Mouse (Mus musculus): ENCODE measurements around the gene Ankrd44. TPM values are rescaled to one million over a fixed set of nuclear protein-coding genes. Genes with fewer than 3 reads are reported as not detected.

Gene Ankrd44
- total and polyA plus RNA-seq, 3 experiments = 12.7 to 23.0 (median 19.8) TPM

DNA sequence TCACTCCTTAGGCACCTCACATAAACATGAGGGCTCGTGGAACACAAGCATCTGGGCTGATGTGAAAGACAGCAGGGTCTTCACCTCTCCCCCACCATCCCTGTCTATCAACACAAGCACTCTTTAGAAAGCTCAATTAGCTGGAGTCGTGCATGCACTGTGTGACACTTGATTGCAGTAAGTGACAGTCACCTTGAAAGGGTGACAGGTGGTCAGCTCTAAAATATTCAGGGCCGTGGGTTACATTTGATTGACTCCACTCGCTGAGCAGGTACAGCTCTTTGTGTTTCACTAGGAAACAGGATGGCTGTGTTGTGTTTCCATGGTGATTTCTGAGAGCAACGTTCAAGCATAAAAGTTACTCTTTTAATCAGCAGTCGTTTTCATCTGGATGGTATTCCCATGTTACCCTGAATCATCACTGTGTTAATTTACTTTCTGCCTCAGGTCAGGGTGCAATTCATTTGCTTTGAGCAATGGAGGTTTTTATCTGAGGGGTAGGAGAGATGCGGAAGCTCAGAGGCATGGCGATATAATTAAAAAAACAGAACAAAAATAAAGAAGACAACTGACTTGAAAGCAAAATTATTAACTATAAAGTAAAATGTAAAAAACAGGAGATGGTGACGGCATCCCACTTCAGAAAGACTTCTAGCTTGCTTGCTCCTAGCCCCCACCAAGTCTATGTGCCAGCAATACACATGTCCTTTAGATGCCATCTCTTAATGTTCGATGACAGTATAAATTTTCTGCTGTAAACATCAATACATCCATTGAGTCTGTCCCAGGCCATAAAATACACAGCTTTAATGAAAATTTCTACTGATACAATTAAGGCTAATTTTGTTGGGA lies 218.9 kb downstream of the Ankrd44 start:
- in situ Hi-C loops (cut with MboI; ENCODE audit: low pct_ligation_motif_present, low pct_unique_long_range_greater_than_20kb, low sequenced_read_pairs) (no loop called here), dilution Hi-C loops (cut with MboI; ENCODE audit: extremely low pct_ligation_motif_present, extremely low pct_unique_long_range_greater_than_20kb, low sequenced_read_pairs) (no loop called here)
- Histone ChIP-seq H3K79me2 (replicated peaks; ENCODE audit: control insufficient read depth, extremely low read depth, insufficient read depth, poor library complexity, severe bottlenecking) (no peaks in the 10 kb centered on the region), H3K27me3 (replicated peaks) (no peaks in the 10 kb centered on the region), H3K4me2 (ENCODE audit: insufficient read depth, low read depth, poor library complexity, severe bottlenecking) (no peak overlapping the region), H3K9me3 (replicated peaks; ENCODE audit: low read length) (no peaks in the 10 kb centered on the region), H3K4me3 (replicated peaks in 1 of 3; ENCODE audit: low read depth in 2 of 3, low read length in 2 of 3, poor library complexity in 1 of 3) (no peak overlapping the region), H3K27ac (ENCODE audit: insufficient read depth, low read depth) (no peak overlapping the region), H3K9ac (ENCODE audit: insufficient read depth, low read depth) (no peak overlapping the region), H3K4me1 (ENCODE audit: control insufficient read depth in 1 of 2, insufficient read depth in 2 of 2) (no peaks in the 10 kb centered on the region), H3K36me3 (replicated peaks in 1 of 2; ENCODE audit: control insufficient read depth in 1 of 2, insufficient read depth in 1 of 2, low read length in 1 of 2) (peaks cover 4 to 26% of the 10 kb centered on the region in 2 experiments)
- no peak for DNase-seq (ENCODE audit: extremely low read depth)
- TF ChIP-seq GABPA (IDR thresholded peaks at IDR 0.05; ENCODE audit: insufficient replicate concordance, low read depth, low read length) = no peak
- TF ChIP-seq JUN (IDR thresholded peaks at IDR 0.05; ENCODE audit: insufficient read depth, low read depth, low read length) = no peak
- TF ChIP-seq PAX5 (IDR thresholded peaks at IDR 0.05; ENCODE audit: low read length) = no peak
- no peak for TF ChIP-seq MAZ (IDR thresholded peaks at IDR 0.05; ENCODE audit: low read depth, low read length)
- no peak for TF ChIP-seq E2F4 (IDR thresholded peaks at IDR 0.05; ENCODE audit: insufficient replicate concordance, low read depth, low read length)
- no peak for TF ChIP-seq ZC3H11A (IDR thresholded peaks at IDR 0.05; ENCODE audit: low read depth, low read length)
- no peak for TF ChIP-seq HCFC1 (IDR thresholded peaks at IDR 0.05; ENCODE audit: low read depth, low read length)
- no peak for TF ChIP-seq IRF4 (IDR thresholded peaks at IDR 0.05; ENCODE audit: low read depth, low read length)
- no peak for TF ChIP-seq USF2 (conservative IDR thresholded peaks at IDR 0.05; ENCODE audit: low read depth, low read length)
- no peak for TF ChIP-seq CTCF (conservative IDR thresholded peaks at IDR 0.05 in 1 of 2, IDR thresholded peaks at IDR 0.05 in 1 of 2; ENCODE audit: low read depth in 2 of 2, low read length in 2 of 2)
- TF ChIP-seq MAX (IDR thresholded peaks at IDR 0.05; ENCODE audit: low read length) = no peak
- TF ChIP-seq MYC (IDR thresholded peaks at IDR 0.05; ENCODE audit: low read depth, low read length) = no peak
- TF ChIP-seq MXI1 (IDR thresholded peaks at IDR 0.05; ENCODE audit: low read depth, low read length) = no peak
- TF ChIP-seq RAD21 (IDR thresholded peaks at IDR 0.05; ENCODE audit: low read depth, low read length) = no peak
- TF ChIP-seq JUND (conservative IDR thresholded peaks at IDR 0.05; ENCODE audit: low read depth, low read length) = no peak
- TF ChIP-seq KAT2A (IDR thresholded peaks at IDR 0.05; ENCODE audit: insufficient replicate concordance, low read length) = no peak

DNA sequence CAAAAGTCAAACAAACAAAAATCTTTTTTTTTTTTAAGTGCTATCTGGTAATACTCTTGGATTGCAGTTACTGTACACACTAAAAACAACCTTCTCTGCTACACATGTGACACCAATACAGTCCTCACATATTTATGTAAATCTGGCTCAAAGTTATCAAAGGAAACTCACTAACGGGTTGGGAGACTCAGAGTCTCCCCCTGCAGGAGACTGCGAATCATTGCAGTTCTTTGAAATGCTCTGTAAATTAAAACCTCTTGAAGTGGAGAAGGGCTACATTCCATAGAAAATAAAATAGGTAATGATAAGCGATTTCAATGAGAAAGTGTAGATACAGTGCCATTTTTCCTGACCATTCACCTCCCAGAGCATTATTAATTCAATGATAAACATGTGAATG lies 219.6 kb downstream of the Ankrd44 start:
- Histone ChIP-seq H3K79me2 (replicated peaks; ENCODE audit: control insufficient read depth, extremely low read depth, insufficient read depth, poor library complexity, severe bottlenecking) (no peaks in the 10 kb centered on the region), H3K27ac (ENCODE audit: insufficient read depth, low read depth) (no peak overlapping the region), H3K4me1 (ENCODE audit: control insufficient read depth in 1 of 2, insufficient read depth in 2 of 2) (no peaks in the 10 kb centered on the region), H3K9ac (ENCODE audit: insufficient read depth, low read depth) (no peak overlapping the region), H3K9me3 (replicated peaks; ENCODE audit: low read length) (no peaks in the 10 kb centered on the region), H3K36me3 (replicated peaks in 1 of 2; ENCODE audit: control insufficient read depth in 1 of 2, insufficient read depth in 1 of 2, low read length in 1 of 2) (peaks cover 2 to 20% of the 10 kb centered on the region in 2 experiments), H3K4me3 (replicated peaks in 1 of 3; ENCODE audit: low read depth in 2 of 3, low read length in 2 of 3, poor library complexity in 1 of 3) (no peak overlapping the region), H3K27me3 (replicated peaks) (no peaks in the 10 kb centered on the region), H3K4me2 (ENCODE audit: insufficient read depth, low read depth, poor library complexity, severe bottlenecking) (no peak overlapping the region)
- peak; percentile 54 for TF ChIP-seq SMC3 (IDR thresholded peaks at IDR 0.05; ENCODE audit: low read depth, low read length)
- TF ChIP-seq CTCF (conservative IDR thresholded peaks at IDR 0.05 in 1 of 2, IDR thresholded peaks at IDR 0.05 in 1 of 2; ENCODE audit: low read depth in 2 of 2, low read length in 2 of 2) = peak; percentile 71 to 86
- TF ChIP-seq RAD21 (IDR thresholded peaks at IDR 0.05; ENCODE audit: low read depth, low read length) = peak; percentile 44
- no peak for TF ChIP-seq UBTF (IDR thresholded peaks at IDR 0.05; ENCODE audit: low read depth, low read length)
- TF ChIP-seq HCFC1 (IDR thresholded peaks at IDR 0.05; ENCODE audit: low read depth, low read length) = no peak
- dilution Hi-C loops (cut with MboI; ENCODE audit: extremely low pct_ligation_motif_present, extremely low pct_unique_long_range_greater_than_20kb, low sequenced_read_pairs) = no loop called here
- in situ Hi-C loops (cut with MboI; ENCODE audit: low pct_ligation_motif_present, low pct_unique_long_range_greater_than_20kb, low sequenced_read_pairs) = no loop called here
- peak; percentile 41 for DNase-seq (ENCODE audit: extremely low read depth)

Measured in CH12.LX (cell line).